Mouse (Mus musculus): ENCODE data around the gene Rxra.

Rxra gene

DNA sequence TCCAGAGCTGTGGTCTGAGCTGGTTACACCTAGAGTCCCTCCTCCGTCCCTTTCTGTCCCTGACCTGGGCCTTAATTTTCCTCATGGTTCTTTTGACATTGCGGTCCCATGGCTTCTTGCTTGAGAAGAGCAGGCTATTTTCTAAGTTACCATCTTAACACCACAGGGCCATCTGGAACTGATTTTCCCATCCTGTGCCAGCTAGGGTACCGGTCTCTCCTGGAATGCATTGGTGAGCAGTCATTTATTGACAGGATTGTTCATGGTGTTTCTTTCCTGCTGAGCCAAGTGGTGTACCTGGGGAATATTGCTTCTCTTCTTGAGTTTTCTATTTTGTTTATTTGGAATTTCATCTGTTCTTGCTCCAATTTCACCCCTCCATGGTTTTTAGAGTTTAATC, 131.4 kb downstream of the Rxra start:
- no peak for DNase-seq (ENCODE audit: low spot score)

GRCm38 (mm10) chr2:27809897-27810296, 133.7 kb downstream of the Rxra start:
- no peak for DNase-seq (ENCODE audit: low spot score)

Measured in adipocyte (in vitro differentiated cells).